Mouse (Mus musculus): ENCODE data around the gene Fam135a. TPM values are rescaled to one million over a fixed set of nuclear protein-coding genes. Genes with fewer than 3 reads are reported as not detected.
"Not testable (repeated sequence)": the region's sequence is repeated elsewhere in the genome, so short reads cannot be mapped to it uniquely, and the experiment has no call there.

Gene Fam135a
- total RNA-seq, 2 experiments from 2014 or later, result 27.1 to 31.0 TPM

- intact Hi-C loops (cut with DNase I), result no loop called here
- DNase-seq (ENCODE audit: low spot score in 2 of 2), result no peak
These were observed 117.0 kb downstream of the Fam135a start for GRCm38 (mm10) chr1:23983118-23983517.

- DNase-seq (ENCODE audit: low spot score in 2 of 2), result peak; percentile 49 to 92
- intact Hi-C loops (cut with DNase I), result loop anchor here (1.0 kb wide), 1 partner anchor 43 kb away; no protein-coding TSS in a partner anchor
These were observed 121.9 kb downstream of the Fam135a start for GRCm38 (mm10) chr1:23978281-23978680.

DNA sequence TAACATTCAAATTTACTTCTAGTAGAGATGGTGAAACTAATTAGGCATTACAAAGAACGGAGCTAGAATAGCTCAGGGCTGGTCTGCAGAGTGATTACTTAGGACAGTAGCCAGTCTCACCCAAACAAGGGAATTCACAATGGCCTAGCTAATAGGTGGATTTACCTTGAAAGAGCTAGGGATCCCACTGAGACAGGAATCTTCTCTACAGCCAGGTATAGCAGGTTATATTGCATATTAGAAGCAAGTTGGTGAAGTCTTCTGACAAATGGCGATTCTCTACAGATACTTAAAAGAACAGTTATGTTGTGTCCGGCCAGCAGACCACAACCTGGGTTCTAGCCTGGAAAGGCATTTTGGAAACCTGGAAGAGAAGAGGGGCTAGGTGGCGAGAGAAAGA lies 129.0 kb downstream of the Fam135a start:
- intact Hi-C loops (cut with DNase I); DNase-seq (ENCODE audit: low spot score in 2 of 2): not testable (repeated sequence)

DNA sequence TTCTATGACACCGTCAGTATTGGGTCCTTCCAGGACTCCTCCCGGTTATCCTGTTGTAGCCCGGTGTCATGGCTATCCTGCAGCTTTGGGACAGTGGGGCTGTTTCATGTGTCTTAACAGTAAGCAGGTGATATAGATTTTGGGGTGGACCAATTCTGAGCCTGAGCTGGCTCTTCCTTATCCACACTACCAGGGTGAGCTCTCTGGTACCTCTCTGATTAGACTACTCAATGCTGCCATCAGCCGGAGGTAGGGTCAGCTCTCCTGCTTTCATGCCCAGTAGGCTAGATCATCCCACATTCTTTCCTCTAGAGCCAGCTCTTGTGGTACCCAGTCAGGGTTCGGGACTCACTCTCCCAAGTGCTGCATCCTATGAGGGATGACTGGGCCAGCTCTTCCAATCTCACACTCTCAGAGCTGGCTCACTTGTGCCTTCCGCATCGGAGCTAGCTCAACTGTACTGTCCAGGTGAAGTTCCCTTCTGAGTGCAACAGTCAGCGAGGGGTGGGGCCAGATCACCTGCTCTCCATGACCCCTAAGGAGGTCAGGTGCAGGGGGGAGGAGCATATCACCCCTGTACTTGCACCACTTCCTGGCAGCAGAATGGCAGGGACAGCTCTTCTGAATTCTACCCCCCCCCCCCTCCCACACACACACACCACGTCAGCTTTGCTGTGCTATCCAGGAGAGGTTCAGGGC lies 132.0 kb downstream of the Fam135a start:
- intact Hi-C loops (cut with DNase I), result no loop called here
- no peak for DNase-seq (ENCODE audit: low spot score in 2 of 2)

DNA sequence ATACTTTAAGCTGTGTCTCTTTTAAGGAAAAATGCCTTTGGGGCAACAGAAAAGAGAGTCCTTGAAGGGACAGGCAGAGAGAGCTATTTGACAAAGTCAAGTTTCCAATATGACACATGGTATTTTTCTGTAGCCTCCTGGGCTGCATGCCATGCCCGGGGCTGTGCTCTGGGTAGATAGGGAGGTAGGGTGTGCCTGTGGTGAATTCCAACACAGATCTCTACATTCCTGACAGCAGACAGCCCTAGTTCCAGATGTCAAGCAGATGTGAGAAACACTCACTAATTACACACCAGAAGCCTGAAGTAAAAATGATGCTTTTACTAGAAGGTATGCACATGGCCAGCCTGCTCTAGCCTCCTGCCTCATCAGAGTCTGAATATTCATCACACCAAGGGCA lies 133.9 kb downstream of the Fam135a start:
- DNase-seq (ENCODE audit: low spot score in 2 of 2), result no peak
- intact Hi-C loops (cut with DNase I), result no loop called here

Other genes starting within 250 kb of the Fam135a start
- 100 to 1,000 TPM; 156 to 162 TPM for gene Smap1, start 178.0 kb downstream of the Fam135a start, total RNA-seq (2021)
- gene Sdhaf4, start 94.7 kb downstream of the Fam135a start, total RNA-seq (2021), result 10 to 100 TPM; 53.2 to 54.1 TPM
- gene Col9a1, start 77.3 kb upstream of the Fam135a start, total RNA-seq (2021), result under 1 TPM; 0.60 to 0.94 TPM

All from left cerebral cortex, postnatal 25 days (tissue).